Mouse (Mus musculus) CD4-positive, CD25-positive, alpha-beta regulatory T cell (primary cell): ENCODE measurements around the gene Unkl. TPM values are rescaled to one million over a fixed set of nuclear protein-coding genes. Genes with fewer than 3 reads are reported as not detected.

Source experiments
- polyA plus RNA-seq: library from polyadenylated mRNA; unstranded; fragments of 100-300 nt; shearing (Covaris generic); gene quantifications from one replicate; pipeline ENCODE4 v1.2.1, GENCODE M21; 2017

Gene Unkl
- 34.6 TPM for polyA plus RNA-seq

GRCm38 (mm10) chr17:25188150-25189031 is at the start of gene Unkl:
Gene Unkl, plus strand, starts transcription at chr17:25188397.

DNA sequence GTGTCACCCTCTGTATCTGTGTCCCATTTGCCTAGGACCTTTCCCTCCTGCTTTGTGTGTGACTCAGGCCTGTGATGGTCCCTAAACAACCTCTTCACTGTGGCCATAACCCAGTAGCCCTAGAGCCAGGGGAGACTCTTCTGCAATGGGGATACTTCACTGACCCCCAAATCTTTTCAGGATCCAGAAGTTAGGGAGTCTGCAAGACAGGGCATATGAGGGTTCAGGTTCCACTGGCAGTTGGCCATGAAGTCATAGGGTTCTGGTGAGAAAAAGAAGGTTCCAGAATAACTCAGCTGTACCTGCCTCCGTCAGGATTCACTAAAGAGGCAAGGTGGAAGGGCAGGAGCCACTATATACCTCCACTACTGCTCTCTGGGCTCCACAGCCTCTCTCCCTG is 26.0 kb upstream of the Unkl start, which contains the start of gene Ccdc154:
Gene Ccdc154 (plus strand): TSS at position 301 of the 400 bp plus-strand sequence.

DNA sequence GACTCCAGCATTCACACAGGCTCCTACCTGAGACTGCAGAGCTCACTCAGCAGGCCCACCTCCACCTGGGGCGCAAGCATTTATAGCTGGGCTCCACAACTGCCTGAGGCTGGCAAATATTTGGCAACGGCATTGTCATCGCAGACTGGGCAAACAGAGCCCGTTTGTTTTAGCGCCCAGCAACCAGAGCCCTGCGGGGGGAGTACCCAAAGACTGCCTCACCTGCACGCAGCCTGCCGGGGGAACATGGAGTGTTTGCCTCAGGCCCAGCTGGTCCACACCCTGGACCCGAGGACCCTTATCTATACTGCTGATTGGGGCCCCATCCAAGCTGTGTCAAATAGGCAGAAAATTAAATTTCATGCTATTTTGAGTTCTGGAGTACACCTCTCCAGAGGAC is 12.8 kb upstream of the Unkl start, which contains the start of gene Gm38655:
Gene Gm38655 (minus strand): TSS at position 61 of the 400 bp plus-strand sequence.

GRCm38 (mm10) chr17:25184129-25184691 is 4.0 kb upstream of the Unkl start, which contains the start of gene BC003965:
Gene BC003965, plus strand, starts transcription at chr17:25184554.

DNA sequence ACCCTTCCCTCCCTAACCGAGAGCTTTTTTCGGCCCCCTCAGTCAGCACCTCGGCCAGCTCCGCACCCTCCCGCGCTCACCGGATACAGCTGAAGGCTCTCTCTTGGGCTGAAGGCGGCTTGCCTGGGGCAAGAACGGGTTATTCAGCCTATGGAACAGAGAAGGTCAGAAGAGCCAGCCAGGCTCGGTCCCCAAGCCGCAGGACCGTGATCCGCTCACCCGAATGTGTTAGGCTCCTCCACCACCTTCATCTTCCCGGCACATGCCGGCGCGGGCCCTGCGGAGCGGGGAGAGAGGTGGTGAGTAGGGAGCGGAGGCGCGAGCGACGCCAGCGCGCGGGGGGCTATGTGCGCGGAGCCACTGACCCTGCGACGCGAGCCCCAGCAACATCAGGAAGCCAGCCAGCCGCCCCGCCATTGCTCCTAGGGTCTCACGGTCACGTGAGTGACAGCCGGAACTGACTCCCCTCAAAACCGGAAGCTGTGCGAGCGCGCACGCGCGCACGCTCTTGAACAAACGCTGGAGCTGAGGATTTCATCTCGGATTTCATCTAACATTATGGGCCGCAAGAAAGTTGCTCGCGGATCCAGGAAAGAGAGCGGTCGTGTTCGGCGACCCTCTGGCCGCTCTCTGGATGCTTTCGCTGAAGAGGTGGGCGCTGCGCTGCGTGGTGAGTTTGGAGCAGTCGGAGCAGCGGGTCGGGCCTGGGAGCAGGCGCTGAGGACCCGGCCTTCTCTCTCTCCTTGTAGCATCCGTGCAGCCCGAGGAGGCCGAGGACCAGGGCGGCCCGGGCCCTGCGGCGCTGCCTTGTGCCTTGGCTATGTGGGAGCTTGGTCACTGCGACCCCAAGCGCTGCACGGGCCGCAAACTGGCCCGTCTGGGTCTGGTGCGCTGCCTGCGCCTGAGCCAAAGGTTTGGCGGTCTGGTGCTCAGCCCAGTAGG is 51.8 kb downstream of the Unkl start, which contains the start of the genes Gnptg and Tsr3:
Gene Gnptg (minus strand): TSS at position 430 of the 942 bp plus-strand sequence.
Gene Tsr3 (plus strand): TSS at position 476 of the 942 bp plus-strand sequence.

DNA sequence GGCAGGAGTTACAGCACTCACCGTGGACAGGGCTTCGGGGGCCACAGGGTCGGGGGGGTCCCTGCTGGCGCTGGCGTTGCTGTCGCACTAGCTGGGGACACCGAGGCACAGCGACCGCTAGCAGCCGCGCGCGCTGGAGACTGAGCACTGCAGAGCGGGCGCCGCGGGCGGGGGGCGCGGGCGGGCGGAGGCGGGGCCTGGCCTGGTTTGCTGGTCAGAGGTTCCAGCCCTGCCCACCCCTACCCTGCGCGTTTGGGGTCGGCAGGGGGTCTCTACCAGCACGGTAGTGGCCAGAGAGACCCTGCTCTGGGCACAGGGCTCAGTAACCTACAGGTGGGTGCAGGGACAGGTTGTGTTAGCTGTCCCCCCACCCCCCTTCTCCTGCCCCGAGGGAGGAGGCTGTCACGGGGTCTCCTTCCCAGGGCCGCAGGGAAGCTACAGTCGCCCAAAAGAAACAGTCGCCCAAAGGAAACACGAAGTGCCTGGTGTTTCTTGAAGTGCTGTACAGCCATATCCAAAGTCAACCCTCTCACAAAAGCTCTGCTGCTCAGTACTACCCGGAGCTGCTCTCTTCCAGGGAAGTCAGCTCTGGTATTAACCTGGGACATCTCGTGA is 68.0 kb downstream of the Unkl start, which contains the start of gene Baiap3:
Gene Baiap3 (minus strand): TSS at position 225 of the 615 bp plus-strand sequence.

GRCm38 (mm10) chr17:25274571-25275346 is 86.6 kb downstream of the Unkl start, which contains the start of gene Ube2i:
Gene Ube2i, minus strand, starts transcription at chr17:25274622.

Other genes starting within 250 kb of the Unkl start
- gene Jpt2, start 227.7 kb upstream of the Unkl start, polyA plus RNA-seq = 28.5 TPM
- 7.4 TPM for gene Cramp1l, start 172.6 kb upstream of the Unkl start, polyA plus RNA-seq
- gene Ift140, start 172.3 kb upstream of the Unkl start, polyA plus RNA-seq = 19.5 TPM
- 0.79 TPM for gene Tmem204, start 104.8 kb upstream of the Unkl start, polyA plus RNA-seq
- 34.5 TPM for gene Telo2, start 72.4 kb upstream of the Unkl start, polyA plus RNA-seq
- gene Ptx4, start 67.6 kb upstream of the Unkl start, polyA plus RNA-seq = 0.22 TPM
- 37.3 TPM for gene Clcn7, start 55.0 kb upstream of the Unkl start, polyA plus RNA-seq
- gene Ccdc154, start 25.9 kb upstream of the Unkl start, polyA plus RNA-seq = not detected
- not detected for gene Gm38655, start 12.9 kb upstream of the Unkl start, polyA plus RNA-seq
- gene BC003965, start 3.8 kb upstream of the Unkl start, polyA plus RNA-seq = 30.2 TPM
- gene Gnptg, start 51.7 kb downstream of the Unkl start, polyA plus RNA-seq = 77.5 TPM
- 53.0 TPM for gene Tsr3, start 51.8 kb downstream of the Unkl start, polyA plus RNA-seq
- gene Baiap3, start 68.0 kb downstream of the Unkl start, polyA plus RNA-seq = 19.3 TPM
- 539 TPM for gene Ube2i, start 86.2 kb downstream of the Unkl start, polyA plus RNA-seq
- gene Prss34, start 110.0 kb downstream of the Unkl start, polyA plus RNA-seq = 0.19 TPM
- not detected for gene Prss28, start 120.2 kb downstream of the Unkl start, polyA plus RNA-seq
- gene Prss29, start 130.3 kb downstream of the Unkl start, polyA plus RNA-seq = not detected
- gene Tpsab1, start 157.2 kb downstream of the Unkl start, polyA plus RNA-seq = not detected
- not detected for gene Tpsb2, start 177.9 kb downstream of the Unkl start, polyA plus RNA-seq
- gene Tpsg1, start 180.9 kb downstream of the Unkl start, polyA plus RNA-seq = not detected
- gene Cacna1h, start 245.4 kb downstream of the Unkl start, polyA plus RNA-seq = not detected